Mouse (Mus musculus): ENCODE results near the gene Amh.

DNA sequence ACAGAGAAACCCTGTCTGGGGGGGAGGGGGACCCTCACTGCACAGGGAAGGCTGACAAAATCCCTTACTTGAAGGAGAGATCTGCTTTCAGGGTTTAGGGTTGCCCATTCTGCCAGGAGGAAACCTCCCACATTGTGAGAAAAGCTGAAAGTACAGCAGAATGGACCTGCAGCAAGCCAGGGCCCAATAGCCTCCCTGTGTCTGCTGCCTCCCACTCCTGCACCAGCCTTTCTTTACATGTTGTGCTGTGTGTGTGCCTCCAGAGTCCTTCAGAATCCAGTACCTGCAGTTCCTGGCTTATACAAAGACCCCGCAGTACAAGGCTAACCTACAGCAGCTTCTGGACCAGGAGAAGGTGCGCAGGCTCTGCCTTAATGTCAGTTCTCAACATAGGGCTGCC is 20.7 kb upstream of the Amh start:
- no peak for TF ChIP-seq POLR2A (IDR thresholded peaks at IDR 0.05; ENCODE audit: low read depth, low read length)
- TF ChIP-seq CTCF (IDR thresholded peaks at IDR 0.05; ENCODE audit: borderline replicate concordance, insufficient read depth, low read length): no peak
